Mouse (Mus musculus) embryo, embryonic 10 days (tissue): ENCODE measurements around the gene Rnf214.

Experiments
- DNase-seq: peaks from one replicate; pipeline ENCODE4 v3.0.0-alpha.2; 2015; ENCODE audit warnings: low spot score

Gene Rnf214

GRCm38 (mm10) chr9:45935628-45936210 is 29.0 kb upstream of the Rnf214 start, which contains the start of gene Tagln:
Gene Tagln (minus strand): TSS chr9:45936058.
- DNase-seq: peak; percentile 43

GRCm38 (mm10) chr9:45932571-45933415 is 26.1 kb upstream of the Rnf214 start:
- DNase-seq: no peak

- DNase-seq: no peak
Measured at GRCm38 (mm10) chr9:45931958-45932357, 25.2 kb upstream of the Rnf214 start.

- DNase-seq: no peak
Measured at GRCm38 (mm10) chr9:45929285-45929684, 22.6 kb upstream of the Rnf214 start.

GRCm38 (mm10) chr9:45919895-45920294 is 13.2 kb upstream of the Rnf214 start:
- DNase-seq: no peak

- DNase-seq: no peak
Measured at GRCm38 (mm10) chr9:45917041-45917934, 10.6 kb upstream of the Rnf214 start.

- no peak for DNase-seq
Measured at GRCm38 (mm10) chr9:45915659-45916058, 8.9 kb upstream of the Rnf214 start.

GRCm38 (mm10) chr9:45911673-45912072 is 5.0 kb upstream of the Rnf214 start:
- DNase-seq: peak; percentile 27

GRCm38 (mm10) chr9:45910995-45911394 is 4.3 kb upstream of the Rnf214 start:
- DNase-seq: no peak

- DNase-seq: peak; percentile 20
Measured at GRCm38 (mm10) chr9:45907078-45907428, 342 bp upstream of the Rnf214 start.

GRCm38 (mm10) chr9:45905811-45906237 is 887 bp downstream of the Rnf214 start:
- DNase-seq: peak; percentile 58

GRCm38 (mm10) chr9:45905196-45905595 is 1.5 kb downstream of the Rnf214 start:
- DNase-seq: no peak

- DNase-seq: no peak
Measured at GRCm38 (mm10) chr9:45893681-45894080, 13.0 kb downstream of the Rnf214 start.

GRCm38 (mm10) chr9:45877928-45878327 is 28.8 kb downstream of the Rnf214 start:
- DNase-seq: peak; percentile 13

- no peak for DNase-seq
Measured at GRCm38 (mm10) chr9:45870265-45870664, 36.4 kb downstream of the Rnf214 start.

GRCm38 (mm10) chr9:45869181-45869580 is 37.5 kb downstream of the Rnf214 start:
- no peak for DNase-seq

- no peak for DNase-seq
Measured at GRCm38 (mm10) chr9:45861813-45862212, 44.9 kb downstream of the Rnf214 start.

GRCm38 (mm10) chr9:45859364-45859763 is 47.3 kb downstream of the Rnf214 start:
- DNase-seq: no peak

GRCm38 (mm10) chr9:45854136-45854535 is 52.6 kb downstream of the Rnf214 start:
- DNase-seq: no peak

GRCm38 (mm10) chr9:45853695-45854094 is 53.0 kb downstream of the Rnf214 start:
- no peak for DNase-seq

GRCm38 (mm10) chr9:45851776-45852175 is 54.9 kb downstream of the Rnf214 start:
- no peak for DNase-seq

- DNase-seq: no peak
Measured at GRCm38 (mm10) chr9:45851330-45851729, 55.4 kb downstream of the Rnf214 start.
